Mouse (Mus musculus) megakaryocyte, embryonic 14.5 days (primary cell): ENCODE data around the gene 0610030E20Rik.

ENCODE experiments used
- FLI1 ChIP-seq: IDR thresholded peaks from 2 replicates; pipeline ENCODE4 v1.6.1; 2012; ENCODE audit warnings: low read length, inconsistent platforms, mixed read lengths
- GATA1 ChIP-seq: IDR thresholded peaks from 3 replicates; pipeline ENCODE4 v1.6.1; 2012; ENCODE audit warnings: mixed read lengths, low read length, inconsistent platforms, borderline replicate concordance

GRCm38 (mm10) chr6:72357164-72358079 is 10.3 kb downstream of the 0610030E20Rik start:
- TF ChIP-seq FLI1 (no peak), GATA1 (no peak)
